Mouse (Mus musculus) heart, embryonic 14.5 days (tissue): ENCODE measurements around the gene Timmdc1. TPM values are rescaled to one million over a fixed set of nuclear protein-coding genes. Genes with fewer than 3 reads are reported as not detected.

Source experiments
- ATAC-seq: fragments of 200-750 bp; cut with Nextera tagmentation; 2 replicates; pipeline ENCODE4 v1.8.0; 2017; ENCODE audit warnings: low read depth, moderate TSS enrichment; ENCODE audit not compliant: insufficient number of reproducible peaks, insufficient read depth, low FRiP score
- H3K27ac ChIP-seq, 2 experiments: fragments of 200-500 bp in 1 of 2; fragments of 300-500 bp in 1 of 2; sonication (generic) in 1 of 2; replicated peaks in 1 of 2; 2 replicates each; pipeline ENCODE4 v1.5.1; 2012 to 2014; ENCODE audit warnings: low read depth in 2 of 2, low read length in 2 of 2, control low read depth in 1 of 2, mild to moderate bottlenecking in 1 of 2, mixed read lengths in 1 of 2; ENCODE audit not compliant: control insufficient read depth in 1 of 2, insufficient read depth in 1 of 2
- H3K27me3 ChIP-seq: fragments of 300-500 bp; sonication (generic); 2 replicates; pipeline ENCODE4 v1.6.1; 2014; ENCODE audit warnings: mild to moderate bottlenecking, low read length, control low read depth; ENCODE audit not compliant: control insufficient read depth, insufficient read depth
- H3K36me3 ChIP-seq: fragments of 300-500 bp; sonication (generic); 2 replicates; pipeline ENCODE4 v1.6.1; 2014; ENCODE audit warnings: mild to moderate bottlenecking, control low read depth, low read length, mixed read lengths; ENCODE audit not compliant: control insufficient read depth, insufficient read depth
- H3K4me1 ChIP-seq, 2 experiments: fragments of 200-500 bp in 1 of 2; fragments of 300-500 bp in 1 of 2; sonication (generic) in 1 of 2; 2 replicates each; pipeline ENCODE4 v1.6.1; 2012 to 2014; ENCODE audit warnings: low read length in 2 of 2, control low read depth in 1 of 2, mixed read lengths in 1 of 2; ENCODE audit not compliant: control insufficient read depth in 2 of 2, insufficient read depth in 2 of 2
- H3K4me2 ChIP-seq: fragments of 300-500 bp; sonication (generic); 2 replicates; pipeline ENCODE4 v1.6.1; 2014; ENCODE audit warnings: mild to moderate bottlenecking, low read length
- H3K4me3 ChIP-seq, 2 experiments: fragments of 200-500 bp in 1 of 2; fragments of 300-500 bp in 1 of 2; sonication (generic) in 1 of 2; 2 replicates each; pipeline ENCODE4 v1.5.1; 2012 to 2014; ENCODE audit warnings: low read length in 2 of 2, mild to moderate bottlenecking in 2 of 2, control low read depth in 1 of 2, low read depth in 1 of 2, moderate library complexity in 1 of 2; ENCODE audit not compliant: control insufficient read depth in 1 of 2, insufficient read depth in 1 of 2
- H3K9ac ChIP-seq: fragments of 300-500 bp; sonication (generic); 2 replicates; pipeline ENCODE4 v1.6.1; 2014; ENCODE audit warnings: mild to moderate bottlenecking, low read length
- H3K9me3 ChIP-seq: fragments of 300-500 bp; sonication (generic); 2 replicates; pipeline ENCODE4 v1.6.1; 2016; ENCODE audit warnings: low read length, control low read depth; ENCODE audit not compliant: control insufficient read depth
- WGBS: fragments of 180-500 bp; shearing (Covaris S2); extraction: QIAGEN DNeasy Blood & Tissue Kit; methylation state at CpG from one replicate; pipeline ENCODE4 v1.1.7; 2014; 5-methylcytosine and 5-hydroxymethylcytosine counted together
- polyA plus RNA-seq: library from polyadenylated mRNA; unstranded; fragments of >200 nt; fragmentation: Nextera tagmentation; extraction: Ambion mirVana; gene quantifications from 2 replicates; pipeline ENCODE4 v1.2.1, GENCODE M21; 2014

Timmdc1 gene
- polyA plus RNA-seq, 1 experiment from 2014 or later, result 34.4 TPM

GRCm38 (mm10) chr16:38467917-38468705, 54.4 kb downstream of the Timmdc1 start:
- ATAC-seq, result no peak
- Histone ChIP-seq H3K4me2 (no peak overlapping the region), H3K4me3 (no peak overlapping the region), H3K9me3 (no peaks in the 10 kb centered on the region), H3K27me3 (no peaks in the 10 kb centered on the region), H3K4me1 (peaks cover 3 to 8% of the 10 kb centered on the region in 2 experiments; a peak in 2 of 4 replicates), H3K27ac (0 out of 4 replicates have a peak overlapping the region, but pooled peaks of 1 of the 2 experiments have one; percentile 2), H3K9ac (no peak overlapping the region), H3K36me3 (no peaks in the 10 kb centered on the region)
- 45% methylated on average over 8 of the region's 8 CpGs for WGBS

- Histone ChIP-seq H3K27me3 (no peaks in the 10 kb centered on the region), H3K9me3 (no peaks in the 10 kb centered on the region), H3K9ac (no peak overlapping the region), H3K4me1 (peaks cover 3 to 8% of the 10 kb centered on the region in 2 experiments; a peak in 2 of 4 replicates), H3K27ac (no peak overlapping the region), H3K4me2 (no peak overlapping the region), H3K4me3 (no peak overlapping the region), H3K36me3 (no peaks in the 10 kb centered on the region)
- 70% methylated on average over 13 of the region's 13 CpGs for WGBS
- ATAC-seq, result no peak
Measured at GRCm38 (mm10) chr16:38467091-38467916, 55.2 kb downstream of the Timmdc1 start.

GRCm38 (mm10) chr16:38466089-38466488, 56.4 kb downstream of the Timmdc1 start:
- no peaks in the 10 kb centered on the region for H3K9me3 ChIP-seq
- H3K27ac ChIP-seq, result no peak overlapping the region
- H3K9ac ChIP-seq, result no peak overlapping the region
- WGBS, result 69% methylated on average over 4 of the region's 4 CpGs
- H3K4me2 ChIP-seq, result no peak overlapping the region
- ATAC-seq, result no peak
- no peak overlapping the region for H3K4me3 ChIP-seq
- no peaks in the 10 kb centered on the region for H3K36me3 ChIP-seq
- peaks cover 3 to 8% of the 10 kb centered on the region in 2 experiments; a peak in 2 of 4 replicates for H3K4me1 ChIP-seq
- no peaks in the 10 kb centered on the region for H3K27me3 ChIP-seq

GRCm38 (mm10) chr16:38463305-38463704, 59.2 kb downstream of the Timmdc1 start:
- no peak overlapping the region for H3K4me3 ChIP-seq
- H3K27me3 ChIP-seq, result no peaks in the 10 kb centered on the region
- no peaks in the 10 kb centered on the region for H3K36me3 ChIP-seq
- H3K4me1 ChIP-seq, result peaks cover 3 to 6% of the 10 kb centered on the region in 2 experiments; a peak in 2 of 4 replicates
- no peak overlapping the region for H3K9ac ChIP-seq
- no peak overlapping the region for H3K4me2 ChIP-seq
- H3K27ac ChIP-seq, result no peak overlapping the region
- no peaks in the 10 kb centered on the region for H3K9me3 ChIP-seq
- WGBS, result 84% methylated on average over 5 of the region's 5 CpGs
- ATAC-seq, result no peak

GRCm38 (mm10) chr16:38462161-38462560, 60.3 kb downstream of the Timmdc1 start:
- ATAC-seq, result no peak
- Histone ChIP-seq H3K4me2 (no peak overlapping the region), H3K9me3 (no peaks in the 10 kb centered on the region), H3K36me3 (no peaks in the 10 kb centered on the region), H3K27me3 (no peaks in the 10 kb centered on the region), H3K27ac (no peak overlapping the region), H3K9ac (no peak overlapping the region), H3K4me3 (no peak overlapping the region), H3K4me1 (peaks cover 2% of the 10 kb centered on the region in 2 experiments; a peak in 2 of 4 replicates)
- 69% methylated on average over 7 of the region's 7 CpGs for WGBS

GRCm38 (mm10) chr16:38461749-38462148, 60.7 kb downstream of the Timmdc1 start:
- ATAC-seq, result no peak
- Histone ChIP-seq H3K27ac (no peak overlapping the region), H3K4me3 (no peak overlapping the region), H3K9me3 (no peaks in the 10 kb centered on the region), H3K4me1 (no peaks in the 10 kb centered on the region), H3K36me3 (no peaks in the 10 kb centered on the region), H3K9ac (no peak overlapping the region), H3K4me2 (no peak overlapping the region), H3K27me3 (no peaks in the 10 kb centered on the region)
- 76% methylated on average over 8 of the region's 8 CpGs for WGBS

- no peaks in the 10 kb centered on the region for H3K9me3 ChIP-seq
- no peak overlapping the region for H3K27ac ChIP-seq
- H3K9ac ChIP-seq, result no peak overlapping the region
- 88% methylated on average over 4 of the region's 4 CpGs for WGBS
- no peak overlapping the region for H3K4me2 ChIP-seq
- no peaks in the 10 kb centered on the region for H3K27me3 ChIP-seq
- no peaks in the 10 kb centered on the region for H3K4me1 ChIP-seq
- H3K36me3 ChIP-seq, result no peaks in the 10 kb centered on the region
- no peak for ATAC-seq
- no peak overlapping the region for H3K4me3 ChIP-seq
Measured at GRCm38 (mm10) chr16:38459990-38460389, 62.5 kb downstream of the Timmdc1 start.
